Comparison of ENCODE assay signal across 24 mouse cellular contexts in genomic region chr2:167795491-167795890, GRCm38 (mm10).
A peak's percentile ranks its signal among the peaks of the same experiment; 100 is the strongest.
DNase-seq lines count a peak whose midpoint lies in the region; TF ChIP-seq lines count a peak whose summit lies in the region.
"Had no signal": no experiment of that assay in that cellular context is flagged by ENCODE, and none has a peak within 500 bp of the region (broad histone marks: within the 10 kb centered on the region; RNA-seq: fewer than 3 reads in every experiment).

No protein-coding gene starts in this region.

- no peak overlapping the region for H3K27ac ChIP-seq in heart, adult 2 months
- no peak overlapping the region for H3K27ac ChIP-seq in layer of hippocampus, adult 2 months
- H3K27ac ChIP-seq: embryonic facial prominence, embryonic 10.5 days; embryonic facial prominence, embryonic 13.5 days; forebrain, embryonic 12.5 days; forebrain, embryonic 15.5 days; hindbrain, embryonic 10.5 days; hindbrain, embryonic 13.5 days had no signal

- H3K4me1 ChIP-seq in heart, adult 2 months (ENCODE audit: control insufficient read depth, insufficient read depth, low read length): peaks cover 2% of the 10 kb centered on the region
- H3K4me1 ChIP-seq: forebrain, embryonic 15.5 days; hindbrain, embryonic 13.5 days had no signal

- no peaks in the 10 kb centered on the region for H3K79me2 ChIP-seq in heart, adult 2 months (replicated peaks; ENCODE audit: control insufficient read depth, insufficient read depth, low read length)

- H3K36me3 ChIP-seq in heart, adult 2 months (ENCODE audit: control insufficient read depth, insufficient read depth, low read length): no peaks in the 10 kb centered on the region
- H3K36me3 ChIP-seq: embryonic facial prominence, embryonic 10.5 days; embryonic facial prominence, embryonic 13.5 days; forebrain, embryonic 12.5 days; forebrain, embryonic 15.5 days; G1E; hindbrain, embryonic 10.5 days; hindbrain, embryonic 13.5 days had no signal

- no peak overlapping the region for H3K9ac ChIP-seq in heart, adult 2 months (ENCODE audit: low read depth, low read length)
- H3K9ac ChIP-seq: embryonic facial prominence, embryonic 13.5 days; forebrain, embryonic 12.5 days; forebrain, embryonic 15.5 days; hindbrain, embryonic 13.5 days had no signal

- TF ChIP-seq EP300 in heart, adult 2 months (IDR thresholded peaks at IDR 0.05; ENCODE audit: insufficient read depth, low read depth, low read length): no peak

- no peak overlapping the region for H3K4me3 ChIP-seq in heart, adult 2 months
- H3K4me3 ChIP-seq in layer of hippocampus, adult 2 months: no peak overlapping the region
- H3K4me3 ChIP-seq: embryonic facial prominence, embryonic 10.5 days; embryonic facial prominence, embryonic 13.5 days; erythroblast, embryonic 14.5 days; forebrain, embryonic 12.5 days; forebrain, embryonic 15.5 days; hindbrain, embryonic 10.5 days; hindbrain, embryonic 13.5 days had no signal

- intact Hi-C loops in heart, adult 2 months (cut with DNase I): no loop called here
- intact Hi-C loops in heart, postnatal 25 days (cut with DNase I): no loop called here
- intact Hi-C loops in gastrocnemius, postnatal 14 days (cut with DNase I; ENCODE audit: low total_unique reads): no loop called here

- WGBS in heart, adult 2 months: 84% methylated on average over 7 of the region's 7 CpGs

- no peaks in the 10 kb centered on the region for H3K27me3 ChIP-seq in heart, adult 2 months (ENCODE audit: control insufficient read depth, insufficient read depth, low read length)
- H3K27me3 ChIP-seq: embryonic facial prominence, embryonic 13.5 days; forebrain, embryonic 15.5 days; hindbrain, embryonic 13.5 days; Patski had no signal

- peak; percentile 9; the same call in 1 of the 2 replicates for TF ChIP-seq CTCF in heart, adult 2 months (IDR thresholded peaks at IDR 0.05)
- 0 out of 2 replicates have a peak, but pooled peaks have one; percentile 5 for TF ChIP-seq CTCF in layer of hippocampus, adult 2 months (conservative IDR thresholded peaks at IDR 0.05)

- no peak for TF ChIP-seq POLR2A in heart, adult 2 months (IDR thresholded peaks at IDR 0.05; ENCODE audit: insufficient read depth, low read depth, low read length)

- DNase-seq in adrenal gland, adult 2 months: peak; percentile 58
- no peak for DNase-seq in adrenal gland, adult 8-10 months
- no peak for DNase-seq in heart, adult 2 months
- DNase-seq in heart, postnatal 25 days (ENCODE audit: low spot score): no peak
- DNase-seq in layer of hippocampus, adult 2 months (ENCODE audit: low spot score in 2 of 2): no peak
- no peak for DNase-seq in layer of hippocampus, adult 9-10 months (ENCODE audit: low spot score)
- no peak for DNase-seq in gastrocnemius, postnatal 14 days
- DNase-seq: B cell, adult 2 months; cerebellum, adult 11-12 months; cerebellum, adult 8-10 months; cerebellum, postnatal 10 days; cerebellum, postnatal 36 days; embryo, embryonic 11 days; gastrocnemius, postnatal 36 days; heart, postnatal 36 days had no signal
